Mouse (Mus musculus) liver, postnatal 0 days (tissue): ENCODE results near the gene Timp4.

ENCODE experiments used
- CTCF ChIP-seq: sonication (generic); IDR thresholded peaks from 2 replicates; pipeline ENCODE4 v1.5.1; 2016; ENCODE audit warnings: antibody characterized with exemption, low read depth
- EP300 ChIP-seq: IDR thresholded peaks from 2 replicates; pipeline ENCODE4 v1.6.1; 2016; ENCODE audit warnings: antibody characterized with exemption, low read depth, mild to moderate bottlenecking

DNA sequence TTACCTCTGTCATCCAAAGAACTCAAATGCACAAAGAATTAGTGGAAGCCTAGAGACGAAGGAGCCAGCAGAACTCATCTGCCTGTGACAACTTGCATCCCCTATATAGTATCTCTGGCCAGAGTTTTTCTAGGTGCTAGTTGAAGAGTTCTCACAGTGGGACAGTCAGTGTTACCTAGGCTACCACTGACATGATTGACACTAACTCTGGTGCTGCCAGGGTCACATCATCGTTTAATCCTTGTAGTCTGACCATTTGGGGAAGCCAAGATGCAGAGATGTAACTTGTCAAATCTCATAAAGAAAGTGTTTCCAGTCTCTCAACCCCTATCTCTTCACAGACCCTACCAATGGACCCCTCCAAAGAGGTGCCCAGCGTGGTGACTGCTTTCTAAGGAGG lies 19.3 kb upstream of the Timp4 start:
- TF ChIP-seq EP300 (no peak), CTCF (no peak)
